ENCODE assay signal across 29 mouse cellular contexts in genomic region chr3:114544353-114544752, GRCm38 (mm10).
A peak's percentile ranks its signal among the peaks of the same experiment; 100 is the strongest.
DNase-seq lines count a peak whose midpoint lies in the region; ATAC-seq and TF ChIP-seq lines count a peak whose summit lies in the region.
"Had no signal": no experiment of that assay in that cellular context is flagged by ENCODE, and none has a peak within 500 bp of the region (broad histone marks: within the 10 kb centered on the region; RNA-seq: fewer than 3 reads in every experiment).

No protein-coding gene starts in this region.

- no peak for TF ChIP-seq CTCF in liver, adult 2 months (IDR thresholded peaks at IDR 0.05; ENCODE audit: low read depth, low read length)

- TF ChIP-seq POLR2A in liver, adult 2 months (IDR thresholded peaks at IDR 0.05; ENCODE audit: extremely low read depth, insufficient read depth, low read length): no peak

- DNase-seq in adrenal gland, postnatal 10 days: peak; percentile 3
- DNase-seq in adrenal gland, postnatal 36 days: no peak
- DNase-seq in frontal cortex, postnatal 14 days (ENCODE audit: low spot score in 2 of 2): no peak
- DNase-seq in liver, adult 2 months (ENCODE audit: extremely low read depth, low read depth, low spot score): peak; percentile 15
- peak; percentile 4 for DNase-seq in adipocyte (ENCODE audit: low spot score)
- no peak for DNase-seq in MN1 (ENCODE audit: low spot score)
- DNase-seq: cerebellum, adult 18-20 months; cerebellum, postnatal 10 days; heart, postnatal 14 days; kidney, adult 2 months; kidney, postnatal 36 days; lung, postnatal 36 days; right cerebral cortex, postnatal 25 days; thymus, adult 18-20 months; thymus, postnatal 25 days had no signal

- H3K9ac ChIP-seq in liver, adult 2 months (ENCODE audit: low read depth, low read length): no peak overlapping the region
- no peak overlapping the region for H3K9ac ChIP-seq in liver, embryonic 12.5 days
- H3K9ac ChIP-seq: embryonic facial prominence, embryonic 15.5 days; hindbrain, embryonic 15.5 days; intestine, embryonic 15.5 days; limb, embryonic 15.5 days; liver, embryonic 15.5 days; lung, embryonic 15.5 days; neural tube, embryonic 13.5 days; stomach, embryonic 15.5 days had no signal

- 34% methylated on average over 1 of the region's 1 CpGs for WGBS in liver, adult 2 months
- WGBS in liver, embryonic 12.5 days (ENCODE audit: insufficient replicate concordance): 67% methylated on average over 1 of the region's 1 CpGs

- H3K36me3 ChIP-seq in liver, adult 2 months (ENCODE audit: control insufficient read depth, insufficient read depth, low read length): no peaks in the 10 kb centered on the region
- no peaks in the 10 kb centered on the region for H3K36me3 ChIP-seq in liver, embryonic 12.5 days
- H3K36me3 ChIP-seq: embryonic facial prominence, embryonic 15.5 days; G1E; hindbrain, embryonic 10.5 days; hindbrain, embryonic 15.5 days; intestine, embryonic 15.5 days; limb, embryonic 10.5 days; limb, embryonic 15.5 days; liver, embryonic 15.5 days; lung, embryonic 15.5 days; neural tube, embryonic 13.5 days; stomach, embryonic 15.5 days had no signal

- H3K27me3 ChIP-seq in liver, adult 2 months (ENCODE audit: control insufficient read depth, insufficient read depth, low read length): no peaks in the 10 kb centered on the region
- H3K27me3 ChIP-seq in liver, embryonic 12.5 days (replicated peaks): no peaks in the 10 kb centered on the region
- H3K27me3 ChIP-seq: embryonic facial prominence, embryonic 15.5 days; hindbrain, embryonic 15.5 days; intestine, embryonic 15.5 days; limb, embryonic 15.5 days; liver, embryonic 15.5 days; lung, embryonic 15.5 days; neural tube, embryonic 13.5 days; stomach, embryonic 15.5 days had no signal

- H3K4me2 ChIP-seq in liver, embryonic 12.5 days: no peak overlapping the region
- H3K4me2 ChIP-seq: embryonic facial prominence, embryonic 15.5 days; hindbrain, embryonic 15.5 days; intestine, embryonic 15.5 days; limb, embryonic 15.5 days; liver, embryonic 15.5 days; lung, embryonic 15.5 days; midbrain, embryonic 11.5 days; neural tube, embryonic 13.5 days; stomach, embryonic 15.5 days had no signal

- no peaks in the 10 kb centered on the region for H3K79me2 ChIP-seq in liver, adult 2 months (ENCODE audit: control insufficient read depth, insufficient read depth, low read length)

- ATAC-seq in frontal cortex, adult (ENCODE audit: low TSS enrichment): peak; percentile 72
- ATAC-seq in liver, embryonic 12.5 days: no peak
- ATAC-seq: intestine, embryonic 15.5 days had no signal

- H3K4me3 ChIP-seq in liver, adult 2 months (ENCODE audit: insufficient read depth, low read depth, low read length): no peak overlapping the region
- no peak overlapping the region for H3K4me3 ChIP-seq in liver, embryonic 12.5 days
- H3K4me3 ChIP-seq: embryonic facial prominence, embryonic 15.5 days; hindbrain, embryonic 10.5 days; hindbrain, embryonic 15.5 days; intestine, embryonic 15.5 days; limb, embryonic 10.5 days; limb, embryonic 15.5 days; liver, embryonic 15.5 days; lung, embryonic 15.5 days; neural tube, embryonic 13.5 days; stomach, embryonic 15.5 days had no signal

- no peaks in the 10 kb centered on the region for H3K4me1 ChIP-seq in liver, adult 2 months (ENCODE audit: control insufficient read depth, insufficient read depth, low read length)
- H3K4me1 ChIP-seq in liver, embryonic 12.5 days: no peaks in the 10 kb centered on the region
- H3K4me1 ChIP-seq: embryonic facial prominence, embryonic 15.5 days; hindbrain, embryonic 10.5 days; hindbrain, embryonic 15.5 days; intestine, embryonic 15.5 days; limb, embryonic 10.5 days; limb, embryonic 15.5 days; liver, embryonic 15.5 days; lung, embryonic 15.5 days; neural tube, embryonic 13.5 days; stomach, embryonic 15.5 days had no signal

- no peaks in the 10 kb centered on the region for H3K9me3 ChIP-seq in liver, embryonic 12.5 days (replicated peaks)
- H3K9me3 ChIP-seq: embryonic facial prominence, embryonic 15.5 days; G1E; hindbrain, embryonic 10.5 days; hindbrain, embryonic 15.5 days; intestine, embryonic 15.5 days; limb, embryonic 10.5 days; limb, embryonic 15.5 days; liver, embryonic 15.5 days; lung, embryonic 15.5 days; neural tube, embryonic 13.5 days; stomach, embryonic 15.5 days had no signal

- no peak overlapping the region for H3K27ac ChIP-seq in liver, adult 2 months (replicated peaks; ENCODE audit: insufficient read depth, low read depth, low read length)
- no peak overlapping the region for H3K27ac ChIP-seq in liver, embryonic 12.5 days
- H3K27ac ChIP-seq: embryonic facial prominence, embryonic 15.5 days; hindbrain, embryonic 10.5 days; hindbrain, embryonic 15.5 days; intestine, embryonic 15.5 days; limb, embryonic 10.5 days; limb, embryonic 15.5 days; liver, embryonic 15.5 days; lung, embryonic 15.5 days; neural tube, embryonic 13.5 days; stomach, embryonic 15.5 days had no signal

Comparison
In these comparisons a context has a peak if more than half of its experiments do, and no peak if none do; other contexts are left out.
1. DNase-seq: peak in adrenal gland, postnatal 10 days (single experiment), liver, adult 2 months (single experiment) and adipocyte (single experiment); none in adrenal gland, postnatal 36 days (0 of 2), frontal cortex, postnatal 14 days (0 of 2) and MN1 (single experiment).